Mouse (Mus musculus) megakaryocyte, embryonic 14.5 days (primary cell): Measurements from ENCODE around the gene Fbxl14. TPM values are rescaled to one million over a fixed set of nuclear protein-coding genes. Genes with fewer than 3 reads are reported as not detected.

Source experiments
- H3K27me3 ChIP-seq: replicated peaks from 2 replicates; pipeline ENCODE3; 2012; ENCODE audit warnings: inconsistent platforms
- H3K36me3 ChIP-seq: replicated peaks from 2 replicates; pipeline ENCODE3; 2012; ENCODE audit warnings: low read length, inconsistent platforms, mixed read lengths
- H3K4me1 ChIP-seq: 2 replicates; pipeline ENCODE4 v1.6.1; 2012; ENCODE audit warnings: inconsistent platforms
- H3K4me3 ChIP-seq: replicated peaks from 2 replicates; pipeline ENCODE3; 2012; ENCODE audit warnings: moderate library complexity, mild to moderate bottlenecking, inconsistent platforms
- H3K9me3 ChIP-seq: 2 replicates; pipeline ENCODE4 v1.6.1; 2012; ENCODE audit warnings: inconsistent platforms
- FLI1 ChIP-seq: IDR thresholded peaks from 2 replicates; pipeline ENCODE4 v1.6.1; 2012; ENCODE audit warnings: low read length, inconsistent platforms, mixed read lengths
- GATA1 ChIP-seq: IDR thresholded peaks from 3 replicates; pipeline ENCODE4 v1.6.1; 2012; ENCODE audit warnings: mixed read lengths, low read length, inconsistent platforms, borderline replicate concordance
- polyA plus RNA-seq: library from polyadenylated mRNA; stranded (reverse); fragments of >175 nt; gene quantifications from 2 replicates; pipeline ENCODE4 v1.2.3, GENCODE M21; 2012; ENCODE audit warnings: low replicate concordance; ENCODE audit not compliant: insufficient read depth

Gene Fbxl14
- polyA plus RNA-seq, 1 experiment = 21.7 TPM

DNA sequence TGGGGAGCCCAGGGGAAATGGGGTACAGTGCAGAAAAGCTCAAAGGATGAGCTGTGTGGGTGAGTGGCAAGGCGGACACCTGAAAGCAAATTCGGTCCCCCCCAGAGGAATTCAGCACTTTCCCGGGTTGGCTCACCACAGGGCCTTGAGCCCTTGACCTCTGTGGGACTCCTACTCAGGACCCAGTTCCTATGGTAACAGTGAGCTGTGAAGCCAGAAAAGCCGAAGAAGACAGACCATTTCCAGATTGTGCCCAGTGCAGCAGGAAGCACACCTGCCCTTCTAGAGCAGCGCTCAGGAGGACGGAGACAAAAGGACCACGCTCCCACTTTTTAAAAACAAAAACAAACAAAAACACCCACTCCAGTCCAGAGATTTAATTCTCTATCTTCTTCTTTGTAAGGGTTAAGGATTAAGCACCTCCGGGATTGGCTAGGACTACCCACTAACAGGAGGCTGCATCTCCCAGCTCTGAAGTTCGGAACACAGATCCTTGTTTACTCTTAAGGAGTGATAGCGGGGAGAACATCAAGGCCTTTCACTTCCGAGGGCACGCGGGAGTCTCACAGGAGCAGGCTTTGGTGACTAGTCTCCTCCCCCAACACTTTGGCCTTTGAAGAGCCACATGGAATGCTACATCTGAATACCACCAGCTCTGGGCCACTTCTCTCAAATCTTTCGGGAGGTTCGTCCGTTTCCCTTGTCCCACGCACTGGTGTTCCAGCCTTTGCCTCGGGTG is 31.0 kb upstream of the Fbxl14 start:
- peak overlapping the region; percentile 19 for H3K4me3 ChIP-seq

DNA sequence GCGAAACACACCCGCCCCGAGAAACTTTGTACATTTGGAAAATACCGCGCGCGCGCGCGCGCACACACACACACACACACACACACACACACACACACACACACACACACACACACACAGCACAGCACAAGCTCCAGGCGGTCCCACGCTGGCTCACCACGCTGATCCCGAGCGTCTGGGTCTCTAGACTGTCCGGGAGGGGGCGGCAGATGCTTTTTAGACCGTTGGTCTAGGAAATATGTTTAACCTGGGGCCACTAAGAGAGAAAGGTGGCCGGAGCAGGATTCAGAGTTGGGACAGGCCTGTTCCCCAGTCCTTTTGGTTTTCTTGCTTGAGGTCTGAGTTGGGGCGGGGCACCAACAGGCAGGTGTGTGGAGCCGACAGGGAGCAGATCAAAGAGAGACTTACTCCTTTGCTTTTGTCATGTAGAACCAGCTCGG is 30.4 kb upstream of the Fbxl14 start:
- Histone ChIP-seq H3K4me3 (no peak overlapping the region), H3K4me1 (peaks cover 33% of the 10 kb centered on the region), H3K9me3 (peaks cover 9% of the 10 kb centered on the region; the same call in 1 of the 2 replicates), H3K36me3 (no peaks in the 10 kb centered on the region), H3K27me3 (peaks cover 91% of the 10 kb centered on the region)
- TF ChIP-seq FLI1 (no peak), GATA1 (no peak)

More for the DNA sequence above, 31.0 kb upstream of the Fbxl14 start:
- Histone ChIP-seq H3K36me3 (no peaks in the 10 kb centered on the region), H3K4me1 (peaks cover 39% of the 10 kb centered on the region), H3K9me3 (peaks cover 9% of the 10 kb centered on the region; the same call in 1 of the 2 replicates), H3K27me3 (peaks cover 86% of the 10 kb centered on the region)
- no peak for TF ChIP-seq GATA1
- no peak for TF ChIP-seq FLI1

DNA sequence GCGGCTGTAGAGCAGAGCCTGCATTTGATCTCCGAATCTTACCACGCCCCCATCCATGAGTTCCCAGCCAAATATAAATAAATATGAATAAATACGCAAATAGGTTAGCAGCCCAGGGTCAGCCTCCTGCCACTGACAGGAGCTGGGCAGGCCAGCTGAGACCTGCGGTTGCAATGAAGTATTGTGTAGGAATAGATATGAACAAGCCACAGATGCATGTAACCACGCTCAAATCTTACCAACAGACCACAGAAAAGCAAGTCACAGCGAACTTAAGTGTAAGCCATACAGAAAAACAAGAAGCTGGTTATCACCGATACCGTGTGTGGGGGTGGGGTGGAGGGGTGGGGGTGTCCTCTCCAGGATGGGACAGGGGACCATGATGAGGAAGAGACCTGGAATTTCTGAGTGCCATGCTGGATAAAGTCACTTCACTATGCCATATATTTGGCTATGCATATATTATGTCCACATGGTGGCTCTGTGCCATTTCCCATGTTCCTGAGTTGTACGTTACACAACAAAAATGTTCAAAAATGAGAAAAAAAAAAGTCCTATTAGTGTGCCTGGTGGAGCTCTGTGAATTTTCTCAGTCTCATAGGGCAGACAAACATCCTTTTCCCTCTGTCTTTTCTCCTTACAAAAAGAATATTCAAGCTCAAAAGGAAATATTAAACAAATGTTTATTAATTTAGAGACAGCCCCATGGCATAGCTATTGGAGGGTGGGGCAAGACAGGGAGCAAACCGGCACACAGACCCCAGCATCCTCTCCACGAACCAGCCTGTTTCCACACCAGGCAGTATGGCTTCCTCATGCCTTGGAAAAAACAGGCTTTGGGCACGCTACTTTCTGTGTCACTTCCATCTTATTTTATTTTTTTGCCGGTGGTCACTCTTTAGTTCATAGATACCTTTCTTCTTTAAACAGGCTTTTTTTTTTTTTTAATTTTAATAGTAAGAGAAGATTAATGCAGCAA is 28.2 kb upstream of the Fbxl14 start:
- peaks cover 28% of the 10 kb centered on the region for H3K4me1 ChIP-seq
- H3K4me3 ChIP-seq = peak overlapping the region; percentile 42
- no peaks in the 10 kb centered on the region for H3K36me3 ChIP-seq
- H3K9me3 ChIP-seq = peaks cover 8% of the 10 kb centered on the region; the same call in 1 of the 2 replicates
- H3K27me3 ChIP-seq = peaks cover 94% of the 10 kb centered on the region
- TF ChIP-seq GATA1 (no peak), FLI1 (no peak)

DNA sequence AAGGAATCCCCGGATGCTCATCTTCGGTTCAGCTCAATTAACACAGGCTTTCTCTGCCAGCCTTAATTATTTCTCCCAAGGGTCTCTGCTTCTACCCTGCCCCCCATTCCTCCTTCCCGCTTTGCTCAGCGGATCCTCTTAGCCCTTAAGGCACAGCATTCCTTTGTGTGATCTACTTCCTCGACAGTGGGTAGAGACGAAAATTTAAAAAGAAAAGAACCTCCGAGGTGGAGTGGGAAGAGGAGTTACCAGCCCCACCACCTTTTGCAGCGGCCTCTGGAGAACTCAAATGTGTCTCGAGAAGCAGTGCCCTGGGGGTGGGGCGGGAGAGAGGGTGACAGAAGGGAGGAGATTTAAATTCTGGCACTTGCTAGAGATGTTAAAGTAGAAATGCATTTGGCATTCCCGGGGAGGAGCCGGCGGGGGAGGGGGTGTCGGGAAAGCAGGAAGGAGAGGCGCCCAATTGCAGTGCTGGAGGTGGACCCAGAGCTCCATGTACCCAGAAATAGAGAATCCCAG is 27.4 kb upstream of the Fbxl14 start:
- Histone ChIP-seq H3K4me1 (peaks cover 27% of the 10 kb centered on the region), H3K4me3 (no peak overlapping the region), H3K36me3 (no peaks in the 10 kb centered on the region), H3K27me3 (peaks cover 93% of the 10 kb centered on the region), H3K9me3 (peaks cover under 1% of the 10 kb centered on the region; the same call in 1 of the 2 replicates)
- no peak for TF ChIP-seq GATA1
- TF ChIP-seq FLI1 = no peak

DNA sequence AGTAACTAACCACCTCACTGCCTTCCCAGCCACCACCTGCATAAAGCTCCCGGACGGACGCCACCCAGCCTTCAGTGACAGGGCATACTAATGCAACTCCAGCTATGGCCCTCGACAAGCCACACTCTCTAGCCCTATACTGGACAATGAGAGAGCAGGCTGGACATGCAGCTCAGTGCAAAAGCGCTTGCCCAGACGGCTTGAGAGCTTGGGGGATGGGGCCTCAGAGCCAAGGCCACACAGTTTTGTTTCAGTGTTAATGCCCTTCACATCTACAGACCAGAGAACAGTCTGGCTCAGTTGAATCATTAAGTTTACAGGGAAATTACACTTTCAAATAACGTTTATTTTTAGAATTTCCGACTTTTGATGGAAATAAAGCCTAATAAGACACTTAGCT is 21.3 kb upstream of the Fbxl14 start:
- peaks cover 84% of the 10 kb centered on the region for H3K27me3 ChIP-seq
- H3K4me3 ChIP-seq = no peak overlapping the region
- TF ChIP-seq GATA1 = no peak
- no peak for TF ChIP-seq FLI1
- H3K36me3 ChIP-seq = no peaks in the 10 kb centered on the region
- peaks cover 11% of the 10 kb centered on the region for H3K4me1 ChIP-seq
- peaks cover 9% of the 10 kb centered on the region for H3K9me3 ChIP-seq

DNA sequence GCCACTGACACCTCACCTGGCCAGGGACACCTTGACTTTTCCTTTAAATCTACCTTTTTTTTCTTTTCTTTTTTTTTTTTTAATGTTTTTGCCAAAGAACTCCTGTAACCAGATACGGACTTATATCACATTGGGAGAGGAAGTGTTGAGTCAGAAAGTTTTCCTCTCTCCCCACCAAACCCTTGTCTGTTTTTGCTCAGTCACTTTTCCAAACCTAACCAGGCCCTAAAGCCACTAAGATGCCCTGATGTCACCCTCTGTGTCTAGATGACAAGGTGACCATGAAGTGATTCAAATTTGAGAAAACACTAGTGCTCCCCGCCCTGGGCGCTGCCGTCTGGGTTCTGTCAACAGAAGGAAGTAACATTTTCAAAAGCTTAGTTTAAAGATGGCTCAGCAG is 20.4 kb upstream of the Fbxl14 start:
- Histone ChIP-seq H3K4me1 (peaks cover 11% of the 10 kb centered on the region), H3K27me3 (peaks cover 77% of the 10 kb centered on the region), H3K4me3 (no peak overlapping the region), H3K36me3 (no peaks in the 10 kb centered on the region), H3K9me3 (peaks cover 10% of the 10 kb centered on the region)
- TF ChIP-seq FLI1 (no peak), GATA1 (no peak)

DNA sequence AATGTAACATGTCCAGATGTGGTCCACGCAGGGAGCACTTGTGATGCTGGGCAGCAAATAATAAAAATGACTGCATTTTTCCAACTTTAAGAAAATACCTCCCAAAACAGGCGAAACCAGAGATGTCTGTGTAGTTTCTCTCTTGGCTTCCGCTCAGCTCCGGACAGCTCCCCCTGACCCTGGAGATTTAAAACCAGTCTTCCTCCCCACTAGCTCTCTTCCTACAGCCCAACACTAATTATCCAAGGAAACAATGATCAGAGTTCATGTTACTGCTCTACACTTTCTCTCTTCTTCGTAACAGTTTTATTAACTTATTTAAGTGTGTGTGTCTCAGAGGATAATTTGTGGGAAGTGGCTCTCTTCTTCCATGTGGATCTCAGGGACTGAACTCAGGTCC is 19.1 kb upstream of the Fbxl14 start:
- H3K4me3 ChIP-seq = no peak overlapping the region
- peaks cover 71% of the 10 kb centered on the region for H3K27me3 ChIP-seq
- H3K4me1 ChIP-seq = peaks cover 11% of the 10 kb centered on the region
- TF ChIP-seq FLI1 = no peak
- TF ChIP-seq GATA1 = no peak
- peaks cover 10% of the 10 kb centered on the region for H3K9me3 ChIP-seq
- no peaks in the 10 kb centered on the region for H3K36me3 ChIP-seq

DNA sequence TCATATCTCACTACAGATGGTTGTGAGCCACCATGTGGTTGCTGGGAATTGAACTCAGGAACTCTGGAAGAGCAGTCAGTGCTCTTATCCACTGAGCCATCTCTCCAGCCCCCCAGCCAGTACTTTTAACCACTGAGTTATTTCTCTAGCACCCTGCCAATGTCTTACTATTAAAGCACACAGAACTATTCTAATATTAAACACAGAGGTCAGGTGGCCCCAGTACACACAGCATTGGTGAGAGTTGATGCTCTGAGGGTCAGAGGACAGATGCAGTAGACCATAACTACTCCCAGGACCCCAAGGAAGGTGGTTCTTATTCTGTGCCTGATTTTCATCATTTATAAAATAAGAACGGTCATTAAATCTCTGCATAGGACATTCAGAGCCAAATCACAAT is 13.3 kb upstream of the Fbxl14 start:
- no peak overlapping the region for H3K4me3 ChIP-seq
- no peaks in the 10 kb centered on the region for H3K36me3 ChIP-seq
- no peak for TF ChIP-seq FLI1
- TF ChIP-seq GATA1 = no peak
- peaks cover 61% of the 10 kb centered on the region for H3K27me3 ChIP-seq
- peaks cover 10% of the 10 kb centered on the region for H3K9me3 ChIP-seq
- peaks cover 8% of the 10 kb centered on the region for H3K4me1 ChIP-seq

DNA sequence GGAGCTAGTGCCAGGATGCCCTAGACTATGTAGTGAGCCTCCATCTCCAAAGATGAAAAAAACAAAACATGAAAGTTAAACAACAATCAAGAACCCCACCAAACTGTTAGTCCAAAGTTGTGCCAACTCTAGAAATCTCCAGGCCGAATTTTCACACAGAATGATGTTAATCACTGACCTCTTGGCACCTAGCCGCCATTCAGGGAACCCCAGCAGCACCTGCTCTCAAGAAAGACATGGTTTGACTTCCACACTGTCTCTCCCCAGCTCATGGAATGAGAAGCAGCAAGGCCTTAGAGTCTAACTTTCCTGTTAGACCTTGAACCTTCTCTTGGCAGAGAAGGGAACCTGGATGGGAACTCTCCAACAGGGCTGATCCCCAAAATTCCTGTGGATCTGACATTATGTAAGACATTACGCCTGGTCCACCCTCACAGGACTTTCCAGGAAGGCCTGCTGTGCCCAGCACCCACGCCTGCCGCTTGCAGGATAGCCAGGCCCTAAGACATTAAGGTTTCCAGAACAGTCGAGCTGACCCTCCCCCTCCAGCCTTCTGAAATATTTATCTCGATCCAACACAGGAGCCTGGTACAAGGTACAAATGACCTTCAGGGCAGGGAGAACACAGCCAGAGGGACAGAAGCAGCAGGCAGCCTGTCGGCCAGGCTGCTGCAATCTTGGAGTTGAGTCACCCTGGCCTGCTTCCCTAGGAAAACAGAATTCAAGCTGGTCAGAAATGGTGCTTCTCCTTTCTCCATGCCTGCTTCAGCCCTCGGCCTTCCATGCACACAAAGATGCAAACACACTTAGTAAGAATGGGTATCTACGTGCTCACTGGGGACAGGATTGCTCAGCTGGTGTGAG is 12.3 kb upstream of the Fbxl14 start:
- Histone ChIP-seq H3K27me3 (peaks cover 61% of the 10 kb centered on the region), H3K9me3 (peaks cover 10% of the 10 kb centered on the region), H3K4me1 (peaks cover 15% of the 10 kb centered on the region), H3K4me3 (no peak overlapping the region), H3K36me3 (no peaks in the 10 kb centered on the region)
- no peak for TF ChIP-seq FLI1
- TF ChIP-seq GATA1 = no peak
